Mouse (Mus musculus): ENCODE measurements around the gene Rhpn2. TPM values are rescaled to one million over a fixed set of nuclear protein-coding genes. Genes with fewer than 3 reads are reported as not detected.

Gene Rhpn2
- total and polyA plus RNA-seq, 2 experiments: 6.9 to 14.0 TPM

DNA sequence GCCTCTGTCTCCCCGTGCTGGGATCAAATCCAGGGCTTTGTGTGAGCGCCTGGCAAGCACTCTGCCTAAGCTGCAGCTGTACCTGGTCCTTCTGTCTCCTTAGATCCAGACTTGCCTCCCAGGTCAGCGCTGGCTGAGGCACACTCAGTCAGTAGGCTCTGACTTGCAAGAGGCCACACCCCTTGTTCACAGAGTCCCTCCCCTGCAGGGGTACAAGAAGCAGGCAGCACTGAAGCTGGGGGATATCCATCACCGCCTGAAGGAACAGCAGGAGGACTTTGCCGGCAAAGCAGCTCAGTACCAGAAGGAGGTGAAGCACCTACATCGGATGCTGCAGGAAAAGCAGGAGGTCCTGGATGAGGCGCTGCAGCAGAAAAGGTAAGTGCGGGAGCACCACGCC is 101.3 kb downstream of the Rhpn2 start:
- Histone ChIP-seq H3K79me2 (ENCODE audit: control insufficient read depth, insufficient read depth, low read length) (no peaks in the 10 kb centered on the region), H3K4me3 (ENCODE audit: insufficient read depth, low read depth, low read length) (no peak overlapping the region), H3K9ac (ENCODE audit: low read depth, low read length) (no peak overlapping the region), H3K27ac (replicated peaks; ENCODE audit: insufficient read depth, low read depth, low read length) (no peak overlapping the region), H3K36me3 (ENCODE audit: control insufficient read depth, insufficient read depth, low read length) (peaks cover 3% of the 10 kb centered on the region; the same call in 1 of the 2 replicates), H3K4me1 (ENCODE audit: control insufficient read depth, insufficient read depth, low read length) (no peaks in the 10 kb centered on the region), H3K27me3 (ENCODE audit: control insufficient read depth, insufficient read depth, low read length) (no peaks in the 10 kb centered on the region)
- 93% methylated on average over 9 of the region's 9 CpGs for WGBS
- TF ChIP-seq POLR2A (IDR thresholded peaks at IDR 0.05; ENCODE audit: extremely low read depth, insufficient read depth, low read length): no peak
- TF ChIP-seq CTCF (IDR thresholded peaks at IDR 0.05; ENCODE audit: low read depth, low read length): no peak
- DNase-seq (ENCODE audit: extremely low read depth, low read depth, low spot score): no peak

Other genes with a start within 250 kb of the Rhpn2 start
- gene Cebpa, start 214.9 kb upstream of the Rhpn2 start, total RNA-seq (2014; rRNA removed): 177 and 199 TPM in 2 replicates
- 349 and 390 TPM in 2 replicates for gene Cebpa, start 214.9 kb upstream of the Rhpn2 start, polyA plus RNA-seq (2012; rRNA removed)
- gene Slc7a10, start 147.8 kb upstream of the Rhpn2 start, total RNA-seq (2014; rRNA removed): 0.07 and 0.09 TPM in 2 replicates
- gene Slc7a10, start 147.8 kb upstream of the Rhpn2 start, polyA plus RNA-seq (2012; rRNA removed): not detected in 2 replicates
- 6.1 and 7.7 TPM in 2 replicates for gene Lrp3, start 118.7 kb upstream of the Rhpn2 start, total RNA-seq (2014; rRNA removed)
- gene Lrp3, start 118.7 kb upstream of the Rhpn2 start, polyA plus RNA-seq (2012; rRNA removed): 14.4 and 15.2 TPM in 2 replicates
- gene Gpatch1, start 15.7 kb upstream of the Rhpn2 start, total RNA-seq (2014; rRNA removed): 4.1 and 5.3 TPM in 2 replicates
- gene Gpatch1, start 15.7 kb upstream of the Rhpn2 start, polyA plus RNA-seq (2012; rRNA removed): 1.9 and 2.5 TPM in 2 replicates
- 0.81 and 1.0 TPM in 2 replicates for gene Faap24, start 62.7 kb downstream of the Rhpn2 start, total RNA-seq (2014; rRNA removed)
- gene Faap24, start 62.7 kb downstream of the Rhpn2 start, polyA plus RNA-seq (2012; rRNA removed): 1.8 and 2.1 TPM in 2 replicates
- 3.2 TPM in 2 replicates for gene Cep89, start 62.9 kb downstream of the Rhpn2 start, total RNA-seq (2014; rRNA removed)
- gene Cep89, start 62.9 kb downstream of the Rhpn2 start, polyA plus RNA-seq (2012; rRNA removed): 3.3 and 5.0 TPM in 2 replicates
- not detected in 2 replicates for gene Slc7a9, start 114.6 kb downstream of the Rhpn2 start, total RNA-seq (2014; rRNA removed)
- gene Slc7a9, start 114.6 kb downstream of the Rhpn2 start, polyA plus RNA-seq (2012; rRNA removed): 0.06 TPM in 1 of 2 replicates, not detected in the other
- gene Tdrd12, start 203.6 kb downstream of the Rhpn2 start, total RNA-seq (2014; rRNA removed): under 0.01 TPM in 1 of 2 replicates, not detected in the other
- not detected in 2 replicates for gene Tdrd12, start 203.6 kb downstream of the Rhpn2 start, polyA plus RNA-seq (2012; rRNA removed)
- 52.3 and 66.0 TPM in 2 replicates for gene Nudt19, start 222.1 kb downstream of the Rhpn2 start, total RNA-seq (2014; rRNA removed)
- gene Nudt19, start 222.1 kb downstream of the Rhpn2 start, polyA plus RNA-seq (2012; rRNA removed): 42.7 and 51.1 TPM in 2 replicates